Mouse (Mus musculus) G1E (cell line): Measurements from ENCODE around the gene Cyp2j9.

Experiments used
- CTCF ChIP-seq: IDR thresholded peaks from 2 replicates; pipeline ENCODE4 v1.5.1; 2012; ENCODE audit warnings: low read depth, low read length, inconsistent platforms, mixed read lengths
- GATA1 ChIP-seq: IDR thresholded peaks from 2 replicates; pipeline ENCODE4 v1.6.1; 2012; ENCODE audit warnings: borderline replicate concordance, low read length, inconsistent platforms, mixed read lengths
- GATA2 ChIP-seq: IDR thresholded peaks from 2 replicates; pipeline ENCODE4 v1.6.1; 2012; ENCODE audit warnings: low read depth, low read length, inconsistent platforms, borderline replicate concordance
- POLR2AphosphoS5 ChIP-seq: IDR thresholded peaks from 2 replicates; pipeline ENCODE4 v1.6.1; 2012; ENCODE audit warnings: low read depth, low read length, inconsistent platforms; ENCODE audit not compliant: insufficient replicate concordance
- TAL1 ChIP-seq: conservative IDR thresholded peaks from 2 replicates; pipeline ENCODE4 v1.6.1; 2012; ENCODE audit warnings: low read depth, low read length, inconsistent platforms, mixed read lengths

GRCm38 (mm10) chr4:96559781-96560180 is 31.6 kb downstream of the Cyp2j9 start:
- TF ChIP-seq TAL1 (no peak), GATA1 (no peak), CTCF (no peak), POLR2AphosphoS5 (no peak), GATA2 (no peak)
